ENCODE assay signal across 27 mouse cellular contexts in genomic region chr11:22255418-22255817, GRCm38 (mm10).
DNase-seq lines count a peak whose midpoint lies in the region; ATAC-seq and TF ChIP-seq lines count a peak whose summit lies in the region.
"Had no signal": no experiment of that assay in that cellular context is flagged by ENCODE, and none has a peak within 500 bp of the region (broad histone marks: within the 10 kb centered on the region; RNA-seq: fewer than 3 reads in every experiment).

No protein-coding gene starts in this region.

- 80% methylated on average over 1 of the region's 1 CpGs for WGBS in lung, embryonic 15.5 days
- 67% methylated on average over 1 of the region's 1 CpGs for WGBS in lung, adult 2 months
- WGBS in stomach, postnatal 0 days: 89% methylated on average over 1 of the region's 1 CpGs

- H3K4me2 ChIP-seq in lung, embryonic 15.5 days: no peak overlapping the region
- no peak overlapping the region for H3K4me2 ChIP-seq in stomach, postnatal 0 days (replicated peaks; ENCODE audit: low read depth)
- H3K4me2 ChIP-seq: embryonic facial prominence, embryonic 13.5 days; forebrain, embryonic 13.5 days; heart, embryonic 11.5 days; hindbrain, embryonic 12.5 days; hindbrain, embryonic 15.5 days had no signal

- no peaks in the 10 kb centered on the region for H3K9me3 ChIP-seq in lung, embryonic 15.5 days
- no peaks in the 10 kb centered on the region for H3K9me3 ChIP-seq in stomach, postnatal 0 days (ENCODE audit: control insufficient read depth, low read length)
- H3K9me3 ChIP-seq: hindbrain, embryonic 12.5 days; hindbrain, embryonic 15.5 days had no signal

- no peak for DNase-seq in lung, postnatal 4 days
- DNase-seq in lung, postnatal 25 days (ENCODE audit: low spot score): peak; percentile 12
- DNase-seq in lung, adult 2 months: no peak
- peak; percentile 2 for DNase-seq in 416B (ENCODE audit: low read depth)
- DNase-seq in lung, postnatal 36 days: peak; percentile 14
- DNase-seq in stomach, postnatal 0 days (ENCODE audit: low spot score): no peak
- no peak for DNase-seq in kidney, postnatal 36 days
- DNase-seq: adrenal gland, adult 8-10 months; adrenal gland, postnatal 25 days; B cell, adult 2 months; cerebellum, adult 11-12 months; cerebellum, adult 8-10 months; cerebellum, postnatal 10 days; cerebellum, postnatal 36 days; embryo, embryonic 11 days; gastrocnemius, postnatal 14 days; heart, adult 11 months had no signal

- ATAC-seq in lung, embryonic 15.5 days (ENCODE audit: borderline replicate concordance, extremely low read depth, low FRiP score, low TSS enrichment): peak; percentile 31; the same call in 1 of the 2 replicates
- ATAC-seq in stomach, postnatal 0 days (ENCODE audit: low FRiP score, low TSS enrichment): no peak; the same call in 1 of the 2 replicates
- ATAC-seq: activated CD4-positive, CD25-positive, alpha-beta regulatory T cell, adult 4 months; forebrain, embryonic 13.5 days; forebrain, embryonic 16.5 days had no signal

- no peaks in the 10 kb centered on the region for H3K27me3 ChIP-seq in lung, embryonic 15.5 days
- no peaks in the 10 kb centered on the region for H3K27me3 ChIP-seq in stomach, postnatal 0 days (ENCODE audit: control insufficient read depth, insufficient read depth, low read length)
- H3K27me3 ChIP-seq: embryonic facial prominence, embryonic 13.5 days; forebrain, embryonic 13.5 days; hindbrain, embryonic 12.5 days; hindbrain, embryonic 15.5 days had no signal

- TF ChIP-seq EP300 in stomach, postnatal 0 days (optimal IDR thresholded peaks at IDR 0.05): no peak

- peak overlapping the region; percentile 9; the same call in 1 of the 2 replicates for H3K27ac ChIP-seq in lung, embryonic 15.5 days
- no peak overlapping the region for H3K27ac ChIP-seq in stomach, postnatal 0 days (replicated peaks)
- H3K27ac ChIP-seq: embryonic facial prominence, embryonic 10.5 days; embryonic facial prominence, embryonic 13.5 days; forebrain, embryonic 13.5 days; hindbrain, embryonic 12.5 days; hindbrain, embryonic 15.5 days had no signal

- no peak overlapping the region for H3K4me3 ChIP-seq in lung, embryonic 15.5 days
- H3K4me3 ChIP-seq in lung, adult 2 months (replicated peaks; ENCODE audit: extremely low read depth, low read depth, low read length): no peak overlapping the region
- H3K4me3 ChIP-seq in stomach, postnatal 0 days (ENCODE audit: low read depth, low read length): no peak overlapping the region
- H3K4me3 ChIP-seq: embryonic facial prominence, embryonic 10.5 days; embryonic facial prominence, embryonic 13.5 days; erythroblast, embryonic 14.5 days; forebrain, embryonic 13.5 days; hindbrain, embryonic 12.5 days; hindbrain, embryonic 15.5 days had no signal

- no peak overlapping the region for H3K9ac ChIP-seq in lung, embryonic 15.5 days
- H3K9ac ChIP-seq in stomach, postnatal 0 days (ENCODE audit: low read length): no peak overlapping the region
- H3K9ac ChIP-seq: embryonic facial prominence, embryonic 13.5 days; forebrain, embryonic 13.5 days; hindbrain, embryonic 12.5 days; hindbrain, embryonic 15.5 days had no signal

- TF ChIP-seq CTCF in lung, adult 2 months (IDR thresholded peaks at IDR 0.05; ENCODE audit: insufficient read depth, low read length): no peak
- no peak for TF ChIP-seq CTCF in stomach, postnatal 0 days (IDR thresholded peaks at IDR 0.05; ENCODE audit: low read depth)

- peaks cover 5% of the 10 kb centered on the region; the same call in 1 of the 2 replicates for H3K4me1 ChIP-seq in lung, embryonic 15.5 days
- no peaks in the 10 kb centered on the region; the same call in 1 of the 2 replicates for H3K4me1 ChIP-seq in lung, adult 2 months (ENCODE audit: control insufficient read depth, insufficient read depth, low read length)
- H3K4me1 ChIP-seq in stomach, postnatal 0 days (replicated peaks; ENCODE audit: control insufficient read depth, insufficient read depth): no peaks in the 10 kb centered on the region
- H3K4me1 ChIP-seq: embryonic facial prominence, embryonic 10.5 days; embryonic facial prominence, embryonic 13.5 days; forebrain, embryonic 13.5 days; hindbrain, embryonic 15.5 days had no signal

- H3K36me3 ChIP-seq in lung, embryonic 15.5 days: no peaks in the 10 kb centered on the region
- no peaks in the 10 kb centered on the region for H3K36me3 ChIP-seq in stomach, postnatal 0 days (ENCODE audit: control insufficient read depth, insufficient read depth, low read length)
- H3K36me3 ChIP-seq: embryonic facial prominence, embryonic 10.5 days; embryonic facial prominence, embryonic 13.5 days; hindbrain, embryonic 12.5 days; hindbrain, embryonic 15.5 days had no signal

- TF ChIP-seq POLR2A in lung, adult 2 months (IDR thresholded peaks at IDR 0.05; ENCODE audit: borderline replicate concordance, extremely low read depth, low read depth, low read length): no peak

Comparison
In these comparisons a context has a peak if more than half of its experiments do, and no peak if none do; other contexts are left out.
1. DNase-seq: peak in lung, postnatal 25 days (single experiment), 416B (single experiment) and lung, postnatal 36 days (single experiment); none in lung, postnatal 4 days (0 of 2), lung, adult 2 months (single experiment), stomach, postnatal 0 days (single experiment) and kidney, postnatal 36 days (0 of 2).